Mouse (Mus musculus): ENCODE measurements around the gene Lgals2.

The Lgals2 gene

DNA sequence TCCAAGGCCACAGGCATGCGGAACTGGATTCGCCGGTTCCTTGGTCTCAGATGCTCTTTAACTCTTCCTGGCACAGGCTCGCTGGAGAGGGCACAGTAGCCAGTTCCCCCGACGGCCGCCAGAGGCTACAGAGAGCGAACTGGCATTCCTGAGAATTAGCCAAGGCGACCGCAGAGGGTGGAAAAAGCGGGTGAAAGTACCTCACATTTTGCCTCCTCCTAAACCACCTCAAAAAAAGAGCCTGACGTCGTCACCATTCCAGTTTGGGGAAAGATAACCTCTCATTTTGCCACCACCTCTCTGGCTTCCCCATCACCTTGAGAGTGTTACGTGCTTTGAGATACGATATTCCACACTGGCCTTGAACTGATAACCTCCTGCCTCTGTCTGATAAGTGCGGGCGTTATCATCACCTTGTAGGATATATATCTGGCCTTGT is 20.9 kb upstream of the Lgals2 start:
- in situ Hi-C loops (cut with MboI, MseI) = loop anchor here (25.0 kb wide), 1 partner anchor 1089 kb away; no protein-coding TSS in a partner anchor

DNA sequence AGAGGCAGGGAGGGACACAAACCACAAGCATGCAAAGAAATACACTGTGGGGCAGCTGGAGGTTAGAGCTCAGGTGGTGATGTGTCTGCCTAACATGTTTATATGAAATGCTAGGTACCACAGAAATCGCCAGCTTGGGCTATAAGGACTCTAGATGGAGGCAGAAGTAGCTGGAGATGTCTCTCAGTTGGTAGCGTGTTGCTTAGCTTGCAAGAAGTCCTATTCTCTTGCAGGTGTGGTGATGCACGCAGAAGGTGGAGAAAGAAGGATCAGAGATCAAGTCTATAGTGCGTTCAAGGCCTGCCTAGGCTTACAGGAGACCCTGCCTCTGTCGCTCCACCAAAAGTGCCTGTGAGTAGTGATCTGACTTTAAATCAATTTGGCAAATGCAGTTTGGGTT is 20.2 kb upstream of the Lgals2 start:
- in situ Hi-C loops (cut with MboI, MseI) = loop anchor here (25.0 kb wide), 1 partner anchor 1088 kb away; no protein-coding TSS in a partner anchor

GRCm38 (mm10) chr15:78874989-78875388 is 19.7 kb upstream of the Lgals2 start:
- in situ Hi-C loops (cut with MboI, MseI) = loop anchor here (25.0 kb wide), 1 partner anchor 1088 kb away; no protein-coding TSS in a partner anchor

- in situ Hi-C loops (cut with MboI, MseI) = no loop called here
Measured at GRCm38 (mm10) chr15:78873803-78874435, 18.6 kb upstream of the Lgals2 start.

DNA sequence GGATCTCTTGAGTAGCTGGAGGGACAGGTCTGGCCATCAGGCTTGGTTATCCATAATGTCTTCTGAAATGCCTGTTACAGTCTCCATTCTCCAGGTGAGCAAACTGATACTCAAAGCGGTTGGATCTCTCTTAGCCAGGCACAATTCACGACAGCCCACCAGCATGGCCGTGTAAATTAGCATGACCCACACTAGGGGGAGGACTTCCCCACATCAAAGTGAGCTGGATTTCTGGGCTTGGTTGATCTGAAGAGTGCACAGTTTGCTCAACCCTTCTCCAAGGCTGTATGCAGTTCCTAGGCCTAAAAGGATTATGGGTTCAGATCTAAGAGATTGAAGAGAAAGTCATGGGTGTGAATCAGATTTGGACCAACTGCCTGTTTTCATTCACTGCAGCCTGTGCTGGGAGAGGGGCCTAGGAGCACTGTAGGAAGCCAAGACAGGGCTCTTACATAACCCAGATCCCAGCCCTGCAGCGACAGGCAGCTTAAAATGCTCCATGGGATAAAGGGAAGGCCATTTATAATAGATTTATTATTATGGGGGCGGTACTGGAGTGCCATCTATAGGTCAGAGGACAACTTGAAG is 16.8 kb upstream of the Lgals2 start:
- in situ Hi-C loops (cut with MboI, MseI) = no loop called here

- in situ Hi-C loops (cut with MboI, MseI) = no loop called here
Measured at GRCm38 (mm10) chr15:78869775-78870174, 14.4 kb upstream of the Lgals2 start.

DNA sequence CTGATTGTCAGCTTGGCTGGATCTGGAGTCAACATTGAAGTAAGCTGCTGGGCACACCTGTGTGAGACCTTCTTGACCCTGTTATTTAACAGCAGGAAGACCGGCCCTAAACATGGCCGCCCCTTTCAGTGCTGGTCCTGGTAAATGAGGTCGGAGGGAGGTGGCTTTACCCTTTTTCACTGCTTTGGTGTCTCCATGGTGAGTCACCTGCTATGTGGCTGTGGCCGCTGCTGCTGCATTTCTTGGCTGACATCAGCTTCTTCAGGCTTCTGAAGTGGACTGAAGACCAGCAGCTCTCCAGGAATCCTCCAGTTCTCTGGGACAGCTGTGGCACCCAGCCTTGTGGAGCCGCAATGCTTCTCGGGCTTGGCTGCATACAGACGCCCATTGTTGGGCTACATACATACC is 13.5 kb upstream of the Lgals2 start:
- in situ Hi-C loops (cut with MboI, MseI) = no loop called here

- in situ Hi-C loops (cut with MboI, MseI) = no loop called here
Measured at GRCm38 (mm10) chr15:78868398-78868797, 13.1 kb upstream of the Lgals2 start.

- in situ Hi-C loops (cut with MboI, MseI) = no loop called here
Measured at GRCm38 (mm10) chr15:78863852-78864253, 8.5 kb upstream of the Lgals2 start.

- in situ Hi-C loops (cut with MboI, MseI) = no loop called here
Measured at GRCm38 (mm10) chr15:78863154-78863553, 7.8 kb upstream of the Lgals2 start.

- in situ Hi-C loops (cut with MboI, MseI) = no loop called here
Measured at GRCm38 (mm10) chr15:78862280-78862679, 7.0 kb upstream of the Lgals2 start.

DNA sequence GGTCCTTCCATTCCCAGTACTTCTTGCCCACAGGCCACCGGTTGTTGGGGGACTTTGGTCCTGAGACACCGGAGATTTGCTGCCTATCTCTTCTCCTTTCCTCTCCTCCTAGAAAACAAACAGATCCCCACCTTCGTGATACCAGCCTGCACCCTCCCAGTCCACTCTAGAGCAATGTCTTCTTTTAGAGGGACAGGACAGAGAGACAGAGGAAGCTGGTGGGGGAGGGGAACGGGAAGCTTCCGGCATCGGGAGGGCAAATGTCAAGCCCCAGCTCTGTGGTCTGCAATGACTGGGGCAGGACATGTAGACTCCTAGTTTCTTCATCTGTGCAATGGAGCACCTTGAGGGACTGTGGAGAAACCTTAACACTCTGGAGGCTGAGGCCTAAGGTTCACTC is 4.4 kb upstream of the Lgals2 start:
- in situ Hi-C loops (cut with MboI, MseI) = no loop called here

GRCm38 (mm10) chr15:78859311-78859710 is 4.0 kb upstream of the Lgals2 start:
- in situ Hi-C loops (cut with MboI, MseI) = no loop called here

- in situ Hi-C loops (cut with MboI, MseI) = no loop called here
Measured at GRCm38 (mm10) chr15:78857009-78857408, 1.7 kb upstream of the Lgals2 start.

- in situ Hi-C loops (cut with MboI, MseI) = no loop called here
Measured at GRCm38 (mm10) chr15:78851505-78852153, 3.7 kb downstream of the Lgals2 start.

DNA sequence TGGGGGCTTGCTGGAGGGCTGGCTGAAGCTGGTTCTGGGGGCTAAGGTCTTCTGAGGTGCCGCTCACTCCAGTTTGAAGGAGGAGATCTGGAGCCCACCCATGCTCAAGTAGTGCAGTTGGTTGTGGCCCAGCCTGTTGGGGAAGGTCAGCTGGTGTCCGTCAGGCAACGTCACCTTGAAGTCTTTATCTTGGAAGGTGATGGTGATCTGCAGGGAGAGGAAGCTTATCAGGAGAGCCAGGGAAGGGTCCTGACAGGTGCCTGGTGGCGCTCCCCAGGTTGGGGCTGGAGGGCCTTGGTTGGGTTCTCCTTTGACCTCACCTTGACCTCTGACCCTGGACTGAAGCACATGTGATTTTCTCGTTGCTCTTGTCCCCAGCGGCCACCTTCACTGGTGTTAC is 4.4 kb downstream of the Lgals2 start:
- in situ Hi-C loops (cut with MboI, MseI) = no loop called here

- in situ Hi-C loops (cut with MboI, MseI) = no loop called here
Measured at GRCm38 (mm10) chr15:78850059-78850824, 5.1 kb downstream of the Lgals2 start.

GRCm38 (mm10) chr15:78849485-78849884 is 5.8 kb downstream of the Lgals2 start:
- in situ Hi-C loops (cut with MboI, MseI) = loop anchor here (5.0 kb wide), 1 partner anchor 227 kb away; no protein-coding TSS in a partner anchor

- in situ Hi-C loops (cut with MboI, MseI) = loop anchor here (5.0 kb wide), 1 partner anchor 226 kb away; no protein-coding TSS in a partner anchor
Measured at GRCm38 (mm10) chr15:78848467-78848866, 6.9 kb downstream of the Lgals2 start.

DNA sequence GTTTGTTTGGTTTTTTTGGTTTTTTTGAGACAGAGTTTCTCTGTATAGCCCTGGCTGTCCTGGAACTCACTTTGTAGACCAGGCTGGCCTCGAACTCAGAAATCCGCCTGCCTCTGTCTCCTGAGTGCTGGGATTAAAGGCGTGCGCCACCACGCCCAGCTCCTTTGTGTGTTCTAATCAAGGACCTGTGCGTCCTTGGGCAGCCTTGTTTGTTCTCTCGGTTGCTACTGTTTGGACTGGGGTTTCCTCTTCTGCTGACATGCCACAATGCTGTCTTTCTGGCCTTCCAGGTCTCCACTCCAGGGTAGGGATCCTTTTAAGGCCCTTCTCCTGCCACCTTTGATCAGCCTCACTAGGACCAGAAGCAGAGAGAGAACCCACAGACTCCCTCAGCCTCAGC is 8.5 kb downstream of the Lgals2 start:
- in situ Hi-C loops (cut with MboI, MseI) = loop anchor here (5.0 kb wide), 1 partner anchor 225 kb away; no protein-coding TSS in a partner anchor

GRCm38 (mm10) chr15:78846352-78846751 is 9.0 kb downstream of the Lgals2 start:
- in situ Hi-C loops (cut with MboI, MseI) = loop anchor here (5.0 kb wide), 1 partner anchor 224 kb away; no protein-coding TSS in a partner anchor

DNA sequence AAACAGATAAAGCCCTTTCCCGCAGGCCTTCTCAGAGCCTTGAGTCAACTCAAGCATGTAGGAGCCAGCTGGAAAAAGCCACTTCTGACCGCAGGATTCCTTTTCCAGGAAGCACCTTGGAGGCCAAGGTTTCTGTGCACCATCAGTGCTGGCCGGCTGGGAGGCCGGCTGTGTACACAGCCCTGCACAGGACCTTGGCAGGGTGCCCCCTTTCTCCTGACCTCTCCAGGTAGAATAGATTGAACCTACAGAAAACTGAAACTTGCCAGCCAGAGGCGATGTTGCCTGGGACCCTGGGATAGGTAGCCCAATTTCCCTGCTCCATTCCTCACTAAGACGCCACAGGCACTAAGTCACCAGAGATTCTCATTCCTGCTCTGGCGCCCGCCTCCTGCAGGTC is 9.5 kb downstream of the Lgals2 start:
- in situ Hi-C loops (cut with MboI, MseI) = loop anchor here (5.0 kb wide), 1 partner anchor 224 kb away; no protein-coding TSS in a partner anchor

All from regulatory T cell (primary cell).